Mouse (Mus musculus): ENCODE measurements at regions not wholly inside any gene's neighbourhood (a gene's known extent, or its start where the extent isn't known, plus 50 kb on each side); places are given as distances from the start of the nearest gene placed in this dataset.

DNA sequence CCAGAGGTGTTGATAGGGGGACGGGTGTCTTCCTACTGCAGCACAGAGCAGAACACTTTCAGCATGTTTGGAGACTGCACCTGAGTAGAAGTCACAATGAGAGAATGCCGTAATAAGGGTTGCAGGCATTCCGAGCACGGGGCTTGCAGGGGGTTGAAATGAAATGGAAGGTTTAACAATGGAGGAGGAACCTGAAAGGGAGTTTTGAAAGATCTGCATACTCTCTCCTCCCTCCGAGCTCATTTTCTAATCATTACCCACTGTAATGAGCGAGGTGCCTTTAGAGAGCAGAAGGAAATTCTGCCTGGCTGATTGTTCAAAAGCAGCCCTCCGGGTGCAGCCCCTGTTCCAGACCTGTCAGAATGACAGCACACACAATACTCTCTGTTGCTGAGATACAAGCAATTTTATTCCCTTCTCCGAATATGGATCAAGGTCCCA, 430.8 kb downstream of the Nsun3 start:
- TF ChIP-seq CTCF (IDR thresholded peaks at IDR 0.05; ENCODE audit: low read depth) (no peak), EP300 (IDR thresholded peaks at IDR 0.05; ENCODE audit: low read depth) (no peak)
